Mouse (Mus musculus) right cerebral cortex, postnatal 36 days (tissue): ENCODE data around the gene Peli2.

ENCODE experiments used
- DNase-seq, 2 experiments: peaks; one replicate each; pipeline ENCODE4 v3.0.0; 2022; ENCODE audit warnings: low spot score in 2 of 2, mixed read lengths in 1 of 2

The Peli2 gene

DNA sequence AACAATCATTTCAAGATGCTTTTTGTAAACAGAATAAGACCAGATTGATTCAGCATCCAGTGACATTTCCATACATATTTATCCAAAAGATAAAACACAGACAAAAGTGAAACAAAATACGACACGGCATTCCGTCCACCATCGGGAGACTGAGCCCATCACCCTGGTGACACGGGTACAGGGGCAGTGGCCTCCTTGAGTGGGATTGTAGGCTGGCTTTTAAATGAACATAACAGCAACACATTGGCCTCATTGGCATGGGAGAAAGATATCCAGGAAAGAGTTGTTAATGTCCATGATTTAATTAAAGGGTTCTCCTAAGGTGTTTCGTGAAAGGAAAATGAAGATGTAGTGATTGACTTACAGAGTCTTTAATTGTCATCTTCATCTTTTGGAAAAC is 5.3 kb downstream of the Peli2 start:
- no peak for DNase-seq

DNA sequence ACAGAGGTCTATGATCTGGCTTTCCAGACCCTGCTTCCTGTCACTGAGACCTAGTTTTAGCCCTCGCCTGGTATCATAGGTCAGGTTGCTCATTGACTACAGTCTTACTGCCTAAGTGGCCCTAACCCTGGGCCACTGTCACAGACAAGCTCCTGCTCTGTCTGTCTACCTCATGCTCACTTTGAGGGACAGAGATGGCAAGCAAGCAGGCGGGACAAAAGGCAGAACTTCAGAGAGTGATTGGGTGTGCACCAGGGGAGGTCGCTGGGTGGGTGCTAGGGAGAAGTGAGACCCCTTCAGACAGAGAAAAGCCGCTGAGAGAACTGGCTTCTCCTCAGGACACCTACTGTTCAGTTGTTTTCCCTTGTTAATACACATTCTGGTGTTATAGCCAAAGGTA is 6.3 kb downstream of the Peli2 start:
- DNase-seq: no peak

GRCm38 (mm10) chr14:48127609-48128185 is 7.1 kb downstream of the Peli2 start:
- no peak for DNase-seq

DNA sequence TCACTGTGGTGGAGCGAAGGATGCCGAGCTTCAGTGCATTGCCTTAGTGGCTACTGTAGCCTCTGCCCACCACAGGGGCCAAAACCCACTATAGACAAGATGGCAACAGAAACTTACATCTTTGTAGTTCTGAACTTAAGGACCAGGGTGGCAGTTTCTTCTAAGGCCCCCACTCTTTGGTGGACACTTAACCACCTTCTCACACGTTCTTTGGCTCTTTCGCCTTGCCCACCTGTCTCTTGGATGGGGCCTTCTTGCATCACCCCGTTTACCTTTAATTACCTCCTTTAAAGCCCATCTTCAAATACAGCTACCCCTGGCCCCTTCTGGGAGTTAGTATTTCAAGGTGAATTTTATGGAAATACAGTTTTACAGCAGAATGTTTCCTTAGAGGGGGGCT is 8.1 kb downstream of the Peli2 start:
- no peak for DNase-seq

DNA sequence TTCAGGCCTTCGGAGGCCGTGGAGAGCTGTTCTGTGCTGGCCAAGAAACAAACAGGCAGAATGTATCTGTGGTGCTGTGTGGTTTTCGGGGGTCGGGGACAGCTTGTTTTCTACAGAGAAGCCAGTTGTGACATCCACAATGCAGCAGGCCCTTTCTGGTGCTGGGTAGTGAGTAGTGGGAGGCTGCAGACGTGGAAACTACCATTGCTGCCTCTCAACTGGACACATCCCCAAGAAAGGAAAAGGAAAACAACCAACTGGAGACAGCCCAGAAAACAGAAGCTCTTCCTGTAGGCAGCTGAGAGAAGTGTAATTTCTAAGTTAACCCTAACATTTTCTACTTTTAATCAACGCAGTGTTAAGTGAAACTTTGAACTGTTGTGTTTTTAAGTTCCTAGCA is 9.4 kb downstream of the Peli2 start:
- no peak for DNase-seq

GRCm38 (mm10) chr14:48130761-48131575 is 10.3 kb downstream of the Peli2 start:
- no peak for DNase-seq

- DNase-seq: no peak
Observed at GRCm38 (mm10) chr14:48131576-48131922, 10.9 kb downstream of the Peli2 start.

DNA sequence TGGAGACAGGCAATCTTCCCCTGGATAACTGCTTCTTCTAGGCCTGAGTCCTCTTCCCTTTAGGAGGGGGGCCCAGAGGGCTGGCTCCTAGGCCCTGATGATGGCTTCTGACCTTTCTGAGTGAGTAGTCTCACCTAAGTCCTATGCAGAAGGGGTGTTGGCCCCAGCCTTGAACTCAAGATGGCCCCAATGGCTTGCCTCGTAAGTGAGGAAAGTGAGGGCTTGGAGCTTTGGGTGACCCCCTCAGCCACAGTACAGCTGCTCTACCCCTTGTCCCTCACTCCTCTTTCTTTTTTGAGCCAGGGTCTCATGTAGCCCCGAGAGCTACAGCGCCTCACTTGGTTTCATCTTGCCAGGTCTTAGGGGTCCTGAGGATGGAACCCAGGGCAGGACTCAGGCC is 11.6 kb downstream of the Peli2 start:
- DNase-seq: no peak

GRCm38 (mm10) chr14:48132865-48133802 is 12.5 kb downstream of the Peli2 start:
- no peak for DNase-seq

- no peak for DNase-seq
Observed at GRCm38 (mm10) chr14:48134344-48134743, 13.7 kb downstream of the Peli2 start.

DNA sequence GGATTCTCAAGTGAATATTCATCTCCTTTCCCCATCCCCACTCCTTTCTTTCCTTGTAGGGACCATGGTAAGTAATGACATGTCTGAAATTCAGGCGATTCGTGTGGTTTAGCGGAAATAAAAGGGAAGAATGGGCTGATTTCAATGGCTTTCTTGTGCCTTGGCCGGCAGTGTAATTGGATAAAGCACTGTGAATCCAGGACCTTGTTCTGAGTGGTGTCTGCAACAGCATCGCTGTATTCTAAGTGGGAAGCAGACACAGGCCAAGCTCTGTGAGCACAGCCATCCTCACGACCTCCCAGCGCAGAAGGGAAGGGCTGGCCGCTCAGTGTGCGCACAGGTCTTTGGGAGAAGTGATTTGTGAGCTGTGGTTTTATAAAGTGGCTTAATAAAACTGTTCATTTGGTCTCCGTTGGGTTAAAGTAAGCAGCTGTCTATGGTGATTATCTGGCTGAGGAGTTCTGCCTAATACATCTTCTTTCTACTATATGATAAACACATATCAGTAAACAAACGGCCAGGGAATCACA is 15.3 kb downstream of the Peli2 start:
- no peak for DNase-seq

GRCm38 (mm10) chr14:48137731-48138130 is 17.1 kb downstream of the Peli2 start:
- DNase-seq: no peak

GRCm38 (mm10) chr14:48138138-48138537 is 17.5 kb downstream of the Peli2 start:
- no peak for DNase-seq

DNA sequence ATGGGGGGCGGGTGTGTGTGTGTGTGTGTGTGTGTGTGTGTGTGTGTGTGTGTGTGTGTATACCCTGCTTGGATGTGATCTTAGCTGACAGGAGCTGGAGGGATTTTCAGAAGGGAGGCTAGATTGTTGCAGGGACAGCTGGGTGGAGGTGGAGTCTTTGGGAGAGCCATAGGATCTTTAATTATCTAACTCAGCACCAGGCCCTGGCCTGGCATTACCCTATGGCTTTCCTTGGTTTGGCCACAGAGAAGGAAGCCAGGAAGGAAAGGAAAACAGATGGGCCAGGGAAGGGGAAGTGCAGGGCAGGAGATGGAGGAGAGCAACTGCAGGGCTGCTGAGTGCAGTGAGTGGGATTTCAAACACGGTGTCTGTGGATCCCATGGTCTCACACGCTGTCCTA is 18.8 kb downstream of the Peli2 start:
- no peak for DNase-seq

GRCm38 (mm10) chr14:48141694-48142093 is 21.1 kb downstream of the Peli2 start:
- DNase-seq: no peak

DNA sequence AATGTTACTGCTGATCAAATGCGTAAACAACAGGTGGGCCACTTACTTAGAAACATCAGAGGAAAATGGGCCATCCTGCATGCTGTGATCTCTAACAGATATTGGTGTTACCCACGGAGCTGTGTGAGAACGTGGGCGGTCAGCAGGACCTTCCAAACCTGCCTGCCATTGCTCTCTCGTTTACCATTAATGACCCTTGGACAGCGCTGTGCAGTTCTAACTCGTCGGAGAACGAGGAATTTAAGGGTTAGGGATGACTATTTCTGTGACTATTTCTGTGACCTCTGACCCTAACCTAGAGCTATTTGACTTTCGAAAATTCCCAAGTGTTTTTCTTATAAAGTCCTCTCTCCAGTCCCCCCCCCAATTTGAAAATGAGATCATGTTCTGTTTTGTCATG is 22.1 kb downstream of the Peli2 start:
- no peak for DNase-seq

DNA sequence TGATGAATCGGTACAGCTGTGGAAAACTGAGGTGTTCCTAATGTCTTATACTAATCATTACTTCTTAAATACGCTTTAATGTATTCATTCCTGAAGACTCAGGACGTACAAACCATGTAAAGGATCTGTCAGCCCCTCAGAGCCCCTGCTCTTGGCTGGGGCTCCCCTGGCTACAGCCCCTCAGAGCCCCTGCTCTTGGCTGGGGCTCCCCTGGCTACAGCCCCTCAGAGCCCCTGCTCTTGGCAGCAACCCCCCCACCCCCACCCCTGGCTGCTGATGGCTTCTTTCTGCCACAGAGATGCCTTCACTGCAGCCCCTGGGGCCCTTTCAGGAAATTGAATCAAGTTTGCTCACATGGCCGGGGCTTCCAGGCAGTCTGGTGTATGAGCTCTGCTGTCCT is 22.5 kb downstream of the Peli2 start:
- no peak for DNase-seq

DNA sequence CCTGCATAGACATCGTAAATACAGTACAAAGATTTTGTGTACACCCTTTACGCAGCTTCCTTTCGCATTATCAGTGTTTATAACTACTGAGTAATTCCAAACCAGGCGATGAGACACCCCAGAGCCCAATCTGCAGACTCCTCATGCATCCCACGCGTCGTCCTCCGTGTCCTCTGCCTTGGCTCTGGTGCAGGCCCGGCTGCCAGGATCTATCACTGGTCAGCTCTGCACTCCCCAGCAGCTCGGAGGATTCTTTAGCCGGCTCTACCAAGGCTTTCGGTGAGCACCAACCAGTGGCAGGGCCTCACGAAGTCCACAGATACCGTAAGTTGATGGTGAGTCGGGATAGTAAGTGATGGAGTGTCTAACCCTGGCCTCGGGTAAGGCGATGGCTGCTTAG is 23.7 kb downstream of the Peli2 start:
- DNase-seq: no peak

DNA sequence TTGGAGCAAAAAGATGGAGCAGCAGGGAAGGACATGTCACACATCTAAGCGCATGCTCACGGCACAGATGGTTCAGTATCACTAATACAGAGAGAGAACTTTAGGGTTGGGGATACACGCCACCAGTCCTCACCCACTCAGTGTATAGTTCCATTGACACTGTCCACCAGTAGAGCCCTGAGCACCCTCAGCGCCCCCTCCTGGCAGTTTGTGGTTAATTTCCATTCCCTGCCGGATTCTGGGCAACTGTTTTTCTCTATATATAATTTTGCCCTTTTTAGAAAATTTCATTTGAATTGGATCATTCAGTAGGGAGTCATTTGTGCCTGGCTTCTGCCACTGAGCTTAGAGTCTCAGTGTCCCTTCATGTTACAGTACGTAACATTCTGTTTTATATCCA is 27.1 kb downstream of the Peli2 start:
- DNase-seq: no peak

GRCm38 (mm10) chr14:48148615-48149014 is 28.0 kb downstream of the Peli2 start:
- DNase-seq: no peak

- DNase-seq: no peak
Observed at GRCm38 (mm10) chr14:48149351-48149750, 28.7 kb downstream of the Peli2 start.

GRCm38 (mm10) chr14:48150903-48151302 is 30.3 kb downstream of the Peli2 start:
- no peak for DNase-seq
